Mouse (Mus musculus) hindbrain, embryonic 11.5 days (tissue): Measurements from ENCODE around the gene Lsm8. TPM values are rescaled to one million over a fixed set of nuclear protein-coding genes. Genes with fewer than 3 reads are reported as not detected.
"Not testable (repeated sequence)": the region's sequence is repeated elsewhere in the genome, so short reads cannot be mapped to it uniquely, and the experiment has no call there.

ENCODE experiments used
- ATAC-seq: fragments of 200-750 bp; cut with Nextera tagmentation; 2 replicates; pipeline ENCODE4 v1.8.0; 2017; ENCODE audit warnings: mild to moderate bottlenecking, moderate TSS enrichment, moderate library complexity; ENCODE audit not compliant: low FRiP score
- DNase-seq: peaks from one replicate; pipeline ENCODE4 v3.0.0-alpha.2; 2015; ENCODE audit warnings: low spot score
- H3K27ac ChIP-seq: fragments of 300-500 bp; sonication (generic); 2 replicates; pipeline ENCODE4 v1.5.1; 2014; ENCODE audit warnings: mild to moderate bottlenecking, low read depth, low read length
- H3K27me3 ChIP-seq: fragments of 300-500 bp; sonication (generic); 2 replicates; pipeline ENCODE4 v1.6.1; 2014; ENCODE audit warnings: mild to moderate bottlenecking, low read length, moderate library complexity, mixed read lengths; ENCODE audit not compliant: control insufficient read depth, insufficient read depth
- H3K36me3 ChIP-seq: fragments of 300-500 bp; sonication (generic); 2 replicates; pipeline ENCODE4 v1.6.1; 2014; ENCODE audit warnings: mild to moderate bottlenecking, low read length, moderate library complexity, mixed read lengths; ENCODE audit not compliant: control insufficient read depth, insufficient read depth
- H3K4me1 ChIP-seq: fragments of 300-500 bp; sonication (generic); replicated peaks from 2 replicates; pipeline ENCODE4 v1.6.1; 2014; ENCODE audit warnings: low read length, mixed read lengths; ENCODE audit not compliant: control insufficient read depth, insufficient read depth
- H3K4me2 ChIP-seq: fragments of 300-500 bp; sonication (generic); replicated peaks from 2 replicates; pipeline ENCODE4 v1.6.1; 2014; ENCODE audit warnings: mild to moderate bottlenecking, low read depth, low read length
- H3K4me3 ChIP-seq: fragments of 300-500 bp; sonication (generic); 2 replicates; pipeline ENCODE4 v1.5.1; 2014; ENCODE audit warnings: low read depth, low read length
- H3K9ac ChIP-seq: fragments of 300-500 bp; sonication (generic); 2 replicates; pipeline ENCODE4 v1.6.1; 2014; ENCODE audit warnings: low read depth, low read length
- H3K9me3 ChIP-seq: fragments of 300-500 bp; sonication (generic); 2 replicates; pipeline ENCODE4 v1.6.1; 2016; ENCODE audit warnings: low read length; ENCODE audit not compliant: control insufficient read depth
- WGBS: fragments of 180-500 bp; shearing (Covaris S2); extraction: QIAGEN DNeasy Blood & Tissue Kit; methylation state at CpG from one replicate; pipeline ENCODE4 v1.1.7; 2014; 5-methylcytosine and 5-hydroxymethylcytosine counted together
- polyA plus RNA-seq: library from polyadenylated mRNA; unstranded; fragments of >200 nt; fragmentation: Nextera tagmentation; extraction: Ambion mirVana; gene quantifications from 2 replicates; pipeline ENCODE4 v1.2.1, GENCODE M21; 2014

The Lsm8 gene
- polyA plus RNA-seq, 1 experiment from 2014 or later: 189 TPM

- H3K4me3 ChIP-seq, H3K27me3 ChIP-seq, H3K27ac ChIP-seq, H3K9ac ChIP-seq, H3K4me2 ChIP-seq, H3K36me3 ChIP-seq, ATAC-seq, DNase-seq, H3K9me3 ChIP-seq, H3K4me1 ChIP-seq: not testable (repeated sequence)
- WGBS: 74% methylated on average over 5 of the region's 7 CpGs
These were observed 2.8 kb upstream of the Lsm8 start for GRCm38 (mm10) chr6:18845571-18845970.

GRCm38 (mm10) chr6:18848702-18849061 is 303 bp downstream of the Lsm8 start:
- DNase-seq (no peak), ATAC-seq (peak; percentile 89)
- under 1% methylated on average over 28 of the region's 28 CpGs for WGBS

GRCm38 (mm10) chr6:18855323-18855722 is 6.9 kb downstream of the Lsm8 start:
- Histone ChIP-seq H3K4me3 (no peak overlapping the region), H3K4me1 (no peaks in the 10 kb centered on the region), H3K9me3 (no peaks in the 10 kb centered on the region), H3K4me2 (no peak overlapping the region), H3K27me3 (no peaks in the 10 kb centered on the region), H3K36me3 (peaks cover 4% of the 10 kb centered on the region; the same call in 1 of the 2 replicates), H3K9ac (no peak overlapping the region), H3K27ac (no peak overlapping the region)
- DNase-seq: no peak
- no peak for ATAC-seq

More at GRCm38 (mm10) chr6:18848702-18849061, 303 bp downstream of the Lsm8 start:
- Histone ChIP-seq H3K4me3 (peak overlapping the region; percentile 81), H3K27ac (peak overlapping the region; percentile 90), H3K9ac (peak overlapping the region; percentile 96), H3K4me2 (peak overlapping the region; percentile 54), H3K9me3 (no peaks in the 10 kb centered on the region), H3K27me3 (no peaks in the 10 kb centered on the region), H3K36me3 (0 out of 2 replicates have a peak, but pooled peaks cover 2% of the 10 kb centered on the region), H3K4me1 (no peaks in the 10 kb centered on the region)

- no peak overlapping the region for H3K4me3 ChIP-seq
- peak; percentile 39; the same call in 1 of the 2 replicates for ATAC-seq
- H3K27ac ChIP-seq: no peak overlapping the region
- H3K4me1 ChIP-seq: no peaks in the 10 kb centered on the region
- 99% methylated on average over 3 of the region's 3 CpGs for WGBS
- H3K9ac ChIP-seq: no peak overlapping the region
- no peaks in the 10 kb centered on the region for H3K9me3 ChIP-seq
- H3K36me3 ChIP-seq: peaks cover 4% of the 10 kb centered on the region; the same call in 1 of the 2 replicates
- H3K27me3 ChIP-seq: no peaks in the 10 kb centered on the region
- no peak overlapping the region for H3K4me2 ChIP-seq
- DNase-seq: no peak
These were observed 8.2 kb downstream of the Lsm8 start for GRCm38 (mm10) chr6:18856487-18857078.

- H3K36me3 ChIP-seq: no peaks in the 10 kb centered on the region
- H3K9me3 ChIP-seq: no peaks in the 10 kb centered on the region
- DNase-seq: no peak
- 95% methylated on average over 8 of the region's 8 CpGs for WGBS
- H3K4me2 ChIP-seq: no peak within 1 kb of the TSS
- H3K27ac ChIP-seq: no peak within 1 kb of the TSS
- no peak within 1 kb of the TSS for H3K4me3 ChIP-seq
- H3K4me1 ChIP-seq: no peaks in the 10 kb centered on the region
- H3K27me3 ChIP-seq: no peaks in the 10 kb centered on the region
- no peak for ATAC-seq
- H3K9ac ChIP-seq: no peak within 1 kb of the TSS
These were observed 17.6 kb downstream of the Lsm8 start, which contains the start of gene Ankrd7 for GRCm38 (mm10) chr6:18866018-18866417. TSS of gene Ankrd7 (plus strand) at chr6:18866318.

- Histone ChIP-seq H3K4me2 (no peak overlapping the region), H3K27me3 (no peaks in the 10 kb centered on the region), H3K36me3 (no peaks in the 10 kb centered on the region), H3K4me3 (no peak overlapping the region), H3K4me1 (no peaks in the 10 kb centered on the region), H3K27ac (no peak overlapping the region), H3K9me3 (no peaks in the 10 kb centered on the region), H3K9ac (no peak overlapping the region)
- no peak for ATAC-seq
- WGBS: 72% methylated on average over 2 of the region's 2 CpGs
- no peak for DNase-seq
These were observed 40.7 kb downstream of the Lsm8 start for GRCm38 (mm10) chr6:18889030-18889429.

GRCm38 (mm10) chr6:18894142-18894541 is 45.8 kb downstream of the Lsm8 start:
- Histone ChIP-seq H3K4me3 (no peak overlapping the region), H3K27ac (no peak overlapping the region), H3K36me3 (no peaks in the 10 kb centered on the region), H3K9ac (no peak overlapping the region), H3K4me1 (no peaks in the 10 kb centered on the region), H3K9me3 (no peaks in the 10 kb centered on the region), H3K4me2 (no peak overlapping the region), H3K27me3 (no peaks in the 10 kb centered on the region)
- ATAC-seq (no peak), DNase-seq (no peak)

Other genes with a start within 250 kb of the Lsm8 start
- 0.29 and 0.34 TPM in 2 replicates for gene Ankrd7, start 17.7 kb downstream of the Lsm8 start, polyA plus RNA-seq